Mouse (Mus musculus) neural tube, embryonic 15.5 days (tissue): ENCODE measurements around the gene Ehbp1l1. TPM values are rescaled to one million over a fixed set of nuclear protein-coding genes. Genes with fewer than 3 reads are reported as not detected.

Source experiments
- ATAC-seq: fragments of 200-750 bp; cut with Nextera tagmentation; 2 replicates; pipeline ENCODE4 v1.8.0; 2017; ENCODE audit warnings: mild to moderate bottlenecking, moderate TSS enrichment, moderate library complexity; ENCODE audit not compliant: low FRiP score
- H3K27ac ChIP-seq: fragments of 300-500 bp; sonication (generic); replicated peaks from 2 replicates; pipeline ENCODE4 v1.5.1; 2015; ENCODE audit warnings: mild to moderate bottlenecking, inconsistent platforms
- H3K27me3 ChIP-seq: fragments of 300-500 bp; sonication (generic); replicated peaks from 2 replicates; pipeline ENCODE4 v1.6.1; 2015; ENCODE audit warnings: inconsistent platforms
- H3K36me3 ChIP-seq: fragments of 300-500 bp; sonication (generic); 2 replicates; pipeline ENCODE4 v1.6.1; 2015; ENCODE audit warnings: inconsistent platforms
- H3K4me1 ChIP-seq: fragments of 300-500 bp; sonication (generic); 2 replicates; pipeline ENCODE4 v1.6.1; 2015; ENCODE audit warnings: inconsistent platforms
- H3K4me2 ChIP-seq: fragments of 300-500 bp; sonication (generic); 2 replicates; pipeline ENCODE4 v1.6.1; 2015; ENCODE audit warnings: inconsistent platforms, mild to moderate bottlenecking, moderate library complexity
- H3K4me3 ChIP-seq: fragments of 300-500 bp; sonication (generic); replicated peaks from 2 replicates; pipeline ENCODE4 v1.5.1; 2015; ENCODE audit warnings: mild to moderate bottlenecking, inconsistent platforms
- H3K9ac ChIP-seq: fragments of 300-500 bp; sonication (generic); replicated peaks from 2 replicates; pipeline ENCODE4 v1.6.1; 2015; ENCODE audit warnings: mild to moderate bottlenecking, inconsistent platforms
- H3K9me3 ChIP-seq: fragments of 300-500 bp; sonication (generic); replicated peaks from 2 replicates; pipeline ENCODE4 v1.6.1; 2016; ENCODE audit warnings: inconsistent platforms
- WGBS: fragments of 180-500 bp; shearing (Covaris S2); methylation state at CpG from one replicate; pipeline ENCODE4 v1.1.7; 2015; ENCODE audit warnings: mixed read lengths; 5-methylcytosine and 5-hydroxymethylcytosine counted together
- polyA plus RNA-seq: library from polyadenylated mRNA; unstranded; fragments of >200 nt; fragmentation: Nextera tagmentation; extraction: Ambion mirVana; gene quantifications from 2 replicates; pipeline ENCODE4 v1.2.1, GENCODE M21; 2015

The Ehbp1l1 gene
- 15.9 and 18.6 TPM in 2 replicates for polyA plus RNA-seq

GRCm38 (mm10) chr19:5725767-5726515 lies at the start of gene Ehbp1l1:
TSS of gene Ehbp1l1 (minus strand) at chr19:5726317.
- WGBS, result 13% methylated on average over 49 of the region's 49 CpGs
- peak within 1 kb of the TSS; percentile 84 for H3K4me3 ChIP-seq
- no peaks in the 10 kb centered on the region for H3K9me3 ChIP-seq
- H3K27ac ChIP-seq, result peak within 1 kb of the TSS; percentile 45; the same call in 1 of the 2 replicates
- H3K9ac ChIP-seq, result peak within 1 kb of the TSS; percentile 96; the same call in 1 of the 2 replicates
- no peaks in the 10 kb centered on the region for H3K27me3 ChIP-seq
- peaks cover 28% of the 10 kb centered on the region for H3K36me3 ChIP-seq
- H3K4me1 ChIP-seq, result peaks cover 64% of the 10 kb centered on the region
- H3K4me2 ChIP-seq, result peak within 1 kb of the TSS; percentile 89
- ATAC-seq, result no peak

GRCm38 (mm10) chr19:5770925-5771860 lies 45.1 kb upstream of the Ehbp1l1 start, which contains the start of gene Scyl1:
TSS of gene Scyl1 (minus strand) at chr19:5771419.
- H3K4me3 ChIP-seq, result peak within 1 kb of the TSS; percentile 75
- peaks cover 24% of the 10 kb centered on the region for H3K36me3 ChIP-seq
- 1% methylated on average over 64 of the region's 64 CpGs for WGBS

GRCm38 (mm10) chr19:5770311-5770710 lies 44.2 kb upstream of the Ehbp1l1 start:
- no peak for ATAC-seq
- no peaks in the 10 kb centered on the region for H3K9me3 ChIP-seq
- H3K36me3 ChIP-seq, result peaks cover 33% of the 10 kb centered on the region
- peak overlapping the region; percentile 85 for H3K4me2 ChIP-seq
- no peaks in the 10 kb centered on the region for H3K27me3 ChIP-seq
- H3K4me3 ChIP-seq, result peak overlapping the region; percentile 75
- peak overlapping the region; percentile 88 for H3K27ac ChIP-seq
- peak overlapping the region; percentile 95 for H3K9ac ChIP-seq
- peaks cover 36% of the 10 kb centered on the region for H3K4me1 ChIP-seq
- WGBS, result 42% methylated on average over 9 of the region's 9 CpGs

More at GRCm38 (mm10) chr19:5770925-5771860, 45.1 kb upstream of the Ehbp1l1 start, which contains the start of gene Scyl1:
- peak; percentile 97 for ATAC-seq
- H3K9ac ChIP-seq, result peak within 1 kb of the TSS; percentile 95
- H3K9me3 ChIP-seq, result no peaks in the 10 kb centered on the region
- peak within 1 kb of the TSS; percentile 85 for H3K4me2 ChIP-seq
- peaks cover 36% of the 10 kb centered on the region for H3K4me1 ChIP-seq
- H3K27me3 ChIP-seq, result no peaks in the 10 kb centered on the region
- H3K27ac ChIP-seq, result peak within 1 kb of the TSS; percentile 88

- Histone ChIP-seq H3K36me3 (peaks cover 58% of the 10 kb centered on the region), H3K4me3 (no peak overlapping the region), H3K9me3 (no peaks in the 10 kb centered on the region), H3K9ac (no peak overlapping the region), H3K27me3 (no peaks in the 10 kb centered on the region), H3K4me1 (peaks cover 36% of the 10 kb centered on the region), H3K27ac (no peak overlapping the region), H3K4me2 (no peak overlapping the region)
- ATAC-seq, result no peak
- WGBS, result 83% methylated on average over 4 of the region's 4 CpGs
Observed at GRCm38 (mm10) chr19:5767271-5767670, 41.2 kb upstream of the Ehbp1l1 start.

- H3K4me2 ChIP-seq, result no peak overlapping the region
- no peak overlapping the region for H3K27ac ChIP-seq
- peaks cover 8% of the 10 kb centered on the region for H3K27me3 ChIP-seq
- no peak overlapping the region for H3K9ac ChIP-seq
- no peak for ATAC-seq
- H3K36me3 ChIP-seq, result peaks cover 88% of the 10 kb centered on the region
- H3K4me3 ChIP-seq, result no peak overlapping the region
- no peaks in the 10 kb centered on the region for H3K9me3 ChIP-seq
- peaks cover 11% of the 10 kb centered on the region for H3K4me1 ChIP-seq
- WGBS, result 98% methylated on average over 6 of the region's 6 CpGs
Observed at GRCm38 (mm10) chr19:5763163-5763562, 37.0 kb upstream of the Ehbp1l1 start.

- no peak overlapping the region for H3K4me3 ChIP-seq
- H3K4me2 ChIP-seq, result no peak overlapping the region
- H3K36me3 ChIP-seq, result peaks cover 54% of the 10 kb centered on the region
- no peak overlapping the region for H3K9ac ChIP-seq
- no peaks in the 10 kb centered on the region for H3K9me3 ChIP-seq
- no peak for ATAC-seq
- WGBS, result 89% methylated on average over 14 of the region's 14 CpGs
- peaks cover 11% of the 10 kb centered on the region for H3K4me1 ChIP-seq
- no peak overlapping the region for H3K27ac ChIP-seq
- peaks cover 43% of the 10 kb centered on the region for H3K27me3 ChIP-seq
Observed at GRCm38 (mm10) chr19:5758878-5759403, 32.8 kb upstream of the Ehbp1l1 start.

- H3K27me3 ChIP-seq, result peaks cover 56% of the 10 kb centered on the region
- peaks cover 11% of the 10 kb centered on the region for H3K4me1 ChIP-seq
- peak overlapping the region; percentile 26 for H3K4me2 ChIP-seq
- no peaks in the 10 kb centered on the region for H3K9me3 ChIP-seq
- whole genome bisulfite sequencing, result 16% methylated on average over 36 of the region's 36 CpGs
- no peak overlapping the region for H3K4me3 ChIP-seq
- H3K27ac ChIP-seq, result no peak overlapping the region
- ATAC-seq, result peak; percentile 31
- peaks cover 42% of the 10 kb centered on the region for H3K36me3 ChIP-seq
- H3K9ac ChIP-seq, result no peak overlapping the region
Observed at GRCm38 (mm10) chr19:5756991-5757636, 31.0 kb upstream of the Ehbp1l1 start.

GRCm38 (mm10) chr19:5756321-5756985 lies 30.3 kb upstream of the Ehbp1l1 start:
- no peak overlapping the region for H3K9ac ChIP-seq
- 14% methylated on average over 28 of the region's 29 CpGs for WGBS

GRCm38 (mm10) chr19:5751742-5752141 lies 25.6 kb upstream of the Ehbp1l1 start:
- Histone ChIP-seq H3K4me2 (peak overlapping the region; percentile 7), H3K9ac (no peak overlapping the region), H3K36me3 (no peaks in the 10 kb centered on the region), H3K4me1 (peaks cover 9% of the 10 kb centered on the region), H3K9me3 (no peaks in the 10 kb centered on the region), H3K27me3 (peaks cover 79% of the 10 kb centered on the region), H3K27ac (no peak overlapping the region), H3K4me3 (no peak overlapping the region)
- no peak for ATAC-seq
- 7% methylated on average over 20 of the region's 20 CpGs for WGBS

More at GRCm38 (mm10) chr19:5756321-5756985, 30.3 kb upstream of the Ehbp1l1 start:
- peaks cover 14% of the 10 kb centered on the region for H3K4me1 ChIP-seq
- peak; percentile 51; the same call in 1 of the 2 replicates for ATAC-seq
- H3K9me3 ChIP-seq, result no peaks in the 10 kb centered on the region
- H3K4me3 ChIP-seq, result no peak overlapping the region
- peaks cover 40% of the 10 kb centered on the region for H3K36me3 ChIP-seq
- no peak overlapping the region for H3K27ac ChIP-seq
- H3K4me2 ChIP-seq, result peak overlapping the region; percentile 26
- H3K27me3 ChIP-seq, result peaks cover 62% of the 10 kb centered on the region

- Histone ChIP-seq H3K9me3 (no peaks in the 10 kb centered on the region), H3K27ac (no peak overlapping the region), H3K4me1 (peaks cover 12% of the 10 kb centered on the region), H3K9ac (no peak overlapping the region), H3K36me3 (no peaks in the 10 kb centered on the region), H3K27me3 (peaks cover 77% of the 10 kb centered on the region), H3K4me3 (no peak overlapping the region), H3K4me2 (no peak overlapping the region)
- no peak for ATAC-seq
- WGBS, result 12% methylated on average over 22 of the region's 22 CpGs
Observed at GRCm38 (mm10) chr19:5750951-5751350, 24.8 kb upstream of the Ehbp1l1 start.
